Mouse (Mus musculus) CD4-positive helper T cell, adult 2 months (primary cell): ENCODE data around the gene St8sia6.
"Not testable (repeated sequence)": the region's sequence is repeated elsewhere in the genome, so short reads cannot be mapped to it uniquely, and the experiment has no call there.

Experiments
- DNase-seq: peaks from one replicate; pipeline ENCODE4 v3.0.0-alpha.2; 2012; ENCODE audit warnings: low read depth, missing footprints, low spot score

St8sia6 gene

GRCm38 (mm10) chr2:13793969-13794363, at the start of gene St8sia6:
TSS of gene St8sia6 (minus strand) at chr2:13794064.
- no peak for DNase-seq

- peak; percentile 36 for DNase-seq
Measured at GRCm38 (mm10) chr2:13836310-13836709, 42.4 kb upstream of the St8sia6 start.

GRCm38 (mm10) chr2:13834989-13835388, 41.1 kb upstream of the St8sia6 start:
- DNase-seq = no peak

- no peak for DNase-seq
Measured at GRCm38 (mm10) chr2:13816645-13817044, 22.8 kb upstream of the St8sia6 start.

GRCm38 (mm10) chr2:13808593-13808992, 14.7 kb upstream of the St8sia6 start:
- no peak for DNase-seq

GRCm38 (mm10) chr2:13808008-13808407, 14.1 kb upstream of the St8sia6 start:
- no peak for DNase-seq

DNA sequence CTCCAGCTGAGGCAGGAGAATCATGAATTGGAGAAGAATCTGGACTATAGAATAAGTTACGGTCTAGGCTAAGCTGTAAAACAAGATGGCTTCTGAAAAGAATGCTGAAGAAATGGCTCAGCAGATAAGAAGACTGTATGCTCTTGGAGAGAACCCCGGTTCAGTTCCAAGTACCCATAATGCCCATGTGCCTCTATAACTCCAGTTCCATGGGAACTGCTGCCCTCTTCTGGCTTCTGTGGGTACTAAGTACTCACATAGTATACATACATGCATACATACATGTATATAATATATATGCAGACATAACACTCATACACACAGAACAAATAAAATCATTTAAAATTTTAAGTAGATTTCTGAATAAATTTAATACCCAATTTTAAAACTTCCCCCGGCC, 12.3 kb upstream of the St8sia6 start:
- DNase-seq = peak; percentile 25

DNA sequence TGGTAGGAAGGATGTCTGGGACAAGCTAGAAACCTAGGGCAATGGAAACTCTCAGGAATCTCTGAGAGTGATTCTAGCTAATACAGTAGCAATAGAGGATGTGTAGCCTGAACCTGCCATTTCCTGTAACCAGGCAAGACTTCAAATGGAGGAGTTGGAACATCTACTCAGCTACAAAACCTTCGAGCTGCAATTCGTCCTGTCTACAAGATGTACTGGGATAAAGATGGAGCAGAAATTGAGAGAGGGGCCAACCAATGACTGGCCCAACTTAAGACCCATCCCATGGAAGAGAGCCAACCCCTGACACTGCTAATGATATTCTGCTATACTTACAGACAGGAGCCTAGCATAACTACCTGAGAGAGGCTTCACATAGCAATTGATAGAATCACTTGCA, 6.8 kb upstream of the St8sia6 start:
- DNase-seq = no peak

GRCm38 (mm10) chr2:13794446-13794845, 582 bp upstream of the St8sia6 start:
- DNase-seq = no peak

DNA sequence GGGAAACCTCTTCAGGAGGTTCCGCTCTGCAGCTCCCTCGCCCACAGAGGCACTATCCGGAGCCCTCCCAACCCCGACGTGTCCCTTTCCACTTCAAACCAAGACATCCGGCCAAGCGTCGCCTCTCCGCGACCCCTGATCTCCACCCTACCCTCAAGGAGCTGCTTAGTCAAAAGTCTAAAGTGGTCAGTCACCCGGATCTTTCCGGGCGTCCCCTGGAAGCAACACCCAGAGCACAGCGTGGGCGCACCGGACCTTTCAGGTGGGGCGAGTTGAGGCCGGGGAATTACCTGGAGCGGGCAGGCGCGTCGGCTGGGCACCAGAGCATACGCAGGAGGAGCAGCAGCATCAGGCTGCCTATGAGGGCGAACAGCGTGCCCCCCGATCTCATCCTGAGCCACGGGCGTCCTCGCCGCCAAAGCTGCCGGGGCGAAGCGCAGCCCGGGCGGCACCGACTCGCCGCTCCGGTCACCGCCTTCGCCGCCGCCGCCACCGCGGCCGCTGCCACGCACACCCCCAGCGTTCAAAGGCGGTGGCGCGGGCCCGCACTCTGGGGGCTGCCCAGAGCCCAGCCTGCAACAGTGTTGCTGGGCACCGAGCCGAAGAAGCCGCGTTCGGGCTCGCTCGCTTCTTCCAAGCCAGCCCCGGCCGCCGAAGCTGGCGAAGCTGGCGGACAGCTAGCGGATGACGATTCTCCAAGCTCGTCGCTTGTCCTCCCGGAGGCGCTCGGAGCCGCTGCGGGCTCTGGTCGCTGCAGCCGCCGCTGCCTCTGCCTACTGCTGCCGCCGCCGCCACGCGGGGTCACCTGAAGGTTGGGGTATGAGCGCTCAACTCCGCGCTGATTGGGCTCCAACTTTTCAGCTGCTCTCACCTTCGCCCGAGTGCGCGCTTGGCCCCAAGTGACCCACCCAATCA, 553 bp downstream of the St8sia6 start:
- DNase-seq = peak; percentile 63

DNA sequence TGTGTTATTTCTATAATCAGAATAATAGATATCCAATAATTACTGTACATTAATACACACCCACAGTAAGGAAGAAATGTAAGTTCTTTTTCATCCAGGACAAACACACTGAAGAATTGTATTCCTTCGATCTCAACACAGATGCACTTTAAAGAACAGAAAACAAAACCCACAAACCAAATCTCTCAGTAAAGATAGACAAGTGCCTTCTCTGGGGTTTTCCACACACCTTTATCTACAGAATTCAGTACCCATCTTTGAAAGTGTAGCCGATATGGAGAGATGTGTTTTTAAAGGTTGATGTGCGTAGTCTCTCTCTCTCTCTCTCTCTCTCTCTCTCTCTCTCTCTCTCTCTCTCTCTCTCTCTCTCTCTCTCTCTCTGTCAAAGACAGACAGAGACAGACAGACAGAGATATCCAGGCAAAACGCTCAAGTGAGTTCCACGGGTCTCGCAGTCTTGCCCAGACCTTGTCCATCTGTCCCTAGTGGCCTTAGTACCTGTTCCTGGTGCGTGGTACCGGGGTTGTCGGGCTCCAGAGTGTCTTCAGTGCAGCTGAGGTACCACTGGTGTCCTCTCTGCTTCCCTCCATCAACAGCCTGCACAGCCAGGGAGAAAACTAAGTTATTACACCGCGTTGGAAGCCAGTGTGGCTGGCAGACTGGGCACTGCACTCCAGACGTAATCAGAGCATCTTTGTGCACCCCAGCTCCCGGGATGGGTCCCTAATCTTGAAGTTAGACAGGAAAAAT, 1.4 kb downstream of the St8sia6 start:
- peak; percentile 32 for DNase-seq

- DNase-seq = no peak
Measured at GRCm38 (mm10) chr2:13791598-13791997, 2.3 kb downstream of the St8sia6 start.

GRCm38 (mm10) chr2:13789365-13789764, 4.5 kb downstream of the St8sia6 start:
- no peak for DNase-seq

DNA sequence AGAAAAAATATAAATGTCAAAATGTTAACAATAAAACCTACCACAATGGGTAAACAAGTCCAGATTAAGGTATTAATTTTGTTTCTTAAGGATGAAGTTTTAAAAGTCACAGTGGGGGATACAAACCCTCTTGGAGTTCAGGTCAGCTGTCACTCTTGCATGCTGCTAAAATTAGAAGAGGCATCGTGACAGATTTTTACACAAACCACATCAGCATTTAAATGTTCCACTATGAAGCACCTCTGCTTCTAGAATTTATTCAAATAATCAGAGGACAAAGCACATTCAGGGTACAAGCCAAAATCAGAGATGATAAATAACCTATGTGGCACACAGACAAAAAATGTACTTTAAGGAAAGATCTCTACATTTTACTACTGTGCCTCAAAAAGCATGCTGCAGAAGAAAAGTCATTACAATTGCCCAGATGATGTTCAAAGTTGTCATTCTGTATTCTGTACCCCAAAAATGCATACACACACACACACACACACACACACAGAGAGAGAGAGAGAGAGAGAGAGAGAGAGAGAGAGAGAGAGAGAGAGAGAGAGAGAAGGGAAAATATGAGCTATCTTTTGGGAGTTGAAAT, 7.2 kb downstream of the St8sia6 start:
- no peak for DNase-seq

- DNase-seq = not testable (repeated sequence)
Measured at GRCm38 (mm10) chr2:13785992-13786391, 7.9 kb downstream of the St8sia6 start.

- DNase-seq = no peak
Measured at GRCm38 (mm10) chr2:13785247-13785646, 8.6 kb downstream of the St8sia6 start.

DNA sequence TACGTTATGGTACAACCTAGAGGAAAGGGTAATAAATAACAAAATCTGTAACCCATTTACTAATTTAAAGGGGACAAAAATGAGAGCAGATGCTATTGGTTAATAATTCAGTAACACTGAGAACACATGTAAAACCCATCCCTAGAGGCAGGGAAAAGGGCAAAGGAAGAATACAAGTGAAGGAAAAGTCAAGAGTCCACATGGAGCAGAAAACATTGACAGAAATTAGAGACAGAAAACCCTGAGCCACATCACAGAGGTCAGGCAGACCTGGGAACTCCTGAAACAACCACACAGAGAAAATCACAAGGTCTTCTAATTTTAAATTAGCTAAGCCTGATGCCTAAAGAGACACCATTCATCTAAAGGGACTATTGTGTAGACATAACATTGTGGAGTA, 9.4 kb downstream of the St8sia6 start:
- no peak for DNase-seq

DNA sequence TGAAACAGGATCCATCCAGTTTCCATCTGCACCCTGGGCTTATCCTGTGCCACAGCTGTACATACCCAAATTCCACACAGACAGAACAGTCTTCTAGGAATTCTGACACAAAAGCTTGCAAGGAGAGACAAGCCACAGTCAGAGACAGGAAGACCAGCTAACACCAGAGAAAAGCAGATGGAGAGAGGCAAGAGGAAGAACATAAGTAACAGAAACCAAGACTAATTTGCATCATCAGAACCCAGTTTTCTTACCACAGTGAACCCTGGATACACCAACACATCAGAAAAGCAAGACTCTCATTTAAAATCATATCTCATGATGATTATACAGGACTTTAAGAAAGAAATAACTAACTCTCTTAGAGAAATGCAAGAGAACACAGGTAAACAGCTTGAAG, 16.8 kb downstream of the St8sia6 start:
- no peak for DNase-seq

DNA sequence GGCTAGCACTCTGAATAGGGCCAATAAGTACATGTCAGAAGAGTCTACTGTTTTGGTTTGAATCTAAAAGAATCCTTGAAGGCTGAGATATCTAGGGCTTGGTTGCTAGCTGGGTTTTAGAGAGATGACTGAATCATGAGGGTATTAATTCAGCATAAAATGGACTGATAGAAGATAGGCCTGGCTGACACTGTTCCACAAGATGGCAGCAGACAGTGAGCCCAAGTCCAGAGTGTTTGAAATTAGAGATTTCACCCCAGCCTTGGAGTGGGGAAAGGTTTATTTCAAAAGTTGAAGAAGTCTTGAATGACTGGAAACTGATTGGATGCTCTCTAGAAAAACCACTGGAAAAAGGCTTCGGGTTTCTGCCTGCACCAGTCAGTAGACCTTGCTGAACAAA, 17.4 kb downstream of the St8sia6 start:
- DNase-seq = no peak

- no peak for DNase-seq
Measured at GRCm38 (mm10) chr2:13775056-13775455, 18.8 kb downstream of the St8sia6 start.

DNA sequence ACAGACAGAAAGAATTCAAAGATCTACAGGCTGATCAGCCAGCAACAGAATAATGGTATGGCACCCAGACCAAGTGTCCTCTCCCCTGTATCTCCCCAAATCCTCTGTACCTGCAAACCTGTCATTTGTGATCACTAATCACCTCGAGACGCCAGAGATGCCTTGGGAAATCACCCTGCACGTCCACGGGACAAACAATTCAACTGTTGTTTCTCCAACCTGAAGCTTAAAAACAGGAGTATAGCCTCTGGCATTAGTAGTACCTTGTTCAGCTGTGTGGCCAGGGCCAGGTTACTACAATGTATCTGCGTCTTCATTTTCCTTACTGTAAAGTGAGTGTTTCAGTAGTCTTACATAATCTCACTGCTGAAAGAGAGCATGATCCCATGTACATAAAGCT, 25.3 kb downstream of the St8sia6 start:
- no peak for DNase-seq
